In the genomic region with DNA sequence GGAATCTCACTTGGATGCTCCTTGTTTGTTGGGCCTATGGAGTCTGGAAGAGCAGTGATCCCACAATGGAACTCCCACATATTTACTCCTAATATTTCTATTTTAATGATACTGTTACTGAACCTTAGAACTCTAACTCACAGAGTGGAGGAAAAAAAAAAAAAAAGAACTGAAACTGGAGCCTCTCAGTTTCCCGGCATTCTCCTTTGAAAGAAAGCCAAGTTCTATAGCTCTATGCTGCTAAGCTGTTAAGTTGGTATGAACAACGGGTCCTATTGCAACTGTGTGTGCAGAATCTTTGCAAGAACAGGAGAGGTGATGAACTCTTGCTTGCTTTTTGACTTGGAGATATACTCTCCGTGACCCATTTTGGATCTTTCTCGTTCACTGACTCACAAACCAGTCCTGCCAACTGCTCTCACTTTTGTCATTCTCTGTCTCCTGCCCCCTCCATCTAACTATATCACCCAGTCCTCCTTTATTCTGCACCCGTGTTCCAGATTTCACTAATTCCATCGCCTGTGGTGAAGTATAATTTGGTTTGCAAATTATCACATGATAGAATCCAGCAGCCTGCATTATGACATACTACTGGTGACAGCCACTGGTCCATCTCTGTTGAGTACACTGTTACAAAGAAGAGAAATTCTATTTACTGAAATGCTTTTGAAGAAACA, we compare ENCODE assay signal across 21 mouse cellular contexts.
DNase-seq lines count a peak whose midpoint lies in the region; ATAC-seq lines count a peak whose summit lies in the region.
"Had no signal": no experiment of that assay in that cellular context is flagged by ENCODE, and none has a peak within 500 bp of the region (broad histone marks: within the 10 kb centered on the region; RNA-seq: fewer than 3 reads in every experiment).

No protein-coding gene starts in this region.

- peak; percentile 89 for ATAC-seq in frontal cortex, adult (ENCODE audit: low TSS enrichment)
- peak; percentile 17; the same call in 1 of the 2 replicates for ATAC-seq in megakaryocyte progenitor cell, adult 5-6 weeks (replicated peaks; ENCODE audit: poor library complexity)
- ATAC-seq: forebrain, embryonic 13.5 days; forebrain, embryonic 16.5 days; hindbrain, postnatal 0 days; inflammation-experienced regulatory T-cells, adult 6 months; intestine, embryonic 16.5 days had no signal

- no peak for DNase-seq in frontal cortex, postnatal 14 days (ENCODE audit: low spot score in 2 of 2)
- peak; percentile 53 for DNase-seq in brain, adult 2 months (ENCODE audit: low read depth, low spot score)
- peak; percentile 22 for DNase-seq in telencephalon, adult 2 months (ENCODE audit: low read depth, low spot score)
- DNase-seq in urinary bladder, postnatal 14 days (ENCODE audit: low spot score) = no peak
- DNase-seq in lung, postnatal 14 days = no peak
- DNase-seq in gastrocnemius, postnatal 36 days = no peak
- DNase-seq: adrenal gland, adult 2 months; adrenal gland, postnatal 14 days; cerebellum, adult 11-12 months; cerebellum, adult 8-10 months; cerebellum, postnatal 10 days; cerebellum, postnatal 36 days; heart, adult 18-20 months; heart, postnatal 14 days had no signal

- intact Hi-C loops in gastrocnemius, postnatal 36 days (cut with DNase I) = no loop called here

Comparison
In these comparisons a context has a peak if more than half of its experiments do, and no peak if none do; other contexts are left out.
1. DNase-seq: peak in brain, adult 2 months (single experiment) and telencephalon, adult 2 months (single experiment); none in frontal cortex, postnatal 14 days (0 of 2), urinary bladder, postnatal 14 days (single experiment), lung, postnatal 14 days (single experiment) and gastrocnemius, postnatal 36 days (0 of 2).